Mouse (Mus musculus): Measurements from ENCODE around the gene Trmo. TPM values are rescaled to one million over a fixed set of nuclear protein-coding genes. Genes with fewer than 3 reads are reported as not detected.
A peak's percentile ranks its signal among the peaks of the same experiment; 100 is the strongest.

Gene Trmo
- total and polyA plus RNA-seq, 3 experiments = 3.5 to 4.1 TPM; not detected in 1

GRCm38 (mm10) chr4:46398839-46399238, 9.6 kb upstream of the Trmo start:
- TF ChIP-seq MAX (IDR thresholded peaks at IDR 0.05; ENCODE audit: low read length) = peak; percentile 46; the same call in 1 of the 2 replicates
- peak; percentile 14; the same call in 1 of the 2 replicates for TF ChIP-seq TCF12 (IDR thresholded peaks at IDR 0.05; ENCODE audit: low read depth, low read length)
- no peak for TF ChIP-seq BHLHE40 (IDR thresholded peaks at IDR 0.05; ENCODE audit: borderline replicate concordance, low read depth, low read length)
- TF ChIP-seq GABPA (IDR thresholded peaks at IDR 0.05; ENCODE audit: low read depth, low read length) = no peak
- no peak for TF ChIP-seq TBP (IDR thresholded peaks at IDR 0.05; ENCODE audit: low read depth, low read length)
- TF ChIP-seq POLR2AphosphoS2 (IDR thresholded peaks at IDR 0.05; ENCODE audit: low read length) = no peak
- peak; percentile 9; the same call in 1 of the 2 replicates for TF ChIP-seq ETS1 (IDR thresholded peaks at IDR 0.05; ENCODE audit: low read depth, low read length)
- no peak for TF ChIP-seq TAL1 (IDR thresholded peaks at IDR 0.05; ENCODE audit: low read length)
- TF ChIP-seq CTCF (IDR thresholded peaks at IDR 0.05 in 2 of 3, conservative IDR thresholded peaks at IDR 0.05 in 1 of 3; ENCODE audit: control insufficient read depth in 1 of 3, insufficient read depth in 1 of 3, low read depth in 2 of 3, low read length in 3 of 3, poor library complexity in 1 of 3, severe bottlenecking in 1 of 3) = no peak
- Histone ChIP-seq H3K9ac (ENCODE audit: control insufficient read depth, low read depth, low read length, poor library complexity, severe bottlenecking) (no peak overlapping the region), H3K27ac (ENCODE audit: control insufficient read depth, low read depth, low read length) (no peak overlapping the region), H3K4me3 (ENCODE audit: control insufficient read depth in 1 of 2, insufficient read depth in 1 of 2, low read depth in 2 of 2, low read length in 2 of 2) (no peak overlapping the region), H3K27me3 (ENCODE audit: control insufficient read depth in 1 of 2, insufficient read depth in 2 of 2, low read length in 2 of 2) (no peaks in the 10 kb centered on the region), H3K79me2 (ENCODE audit: control insufficient read depth, insufficient read depth, low read length, poor library complexity) (peaks cover 5% of the 10 kb centered on the region; the same call in 1 of the 2 replicates), H3K4me1 (ENCODE audit: control insufficient read depth in 1 of 2, insufficient read depth in 2 of 2, low read length in 2 of 2) (peaks cover 6 to 18% of the 10 kb centered on the region in 2 experiments), H3K9me3 (replicated peaks; ENCODE audit: insufficient read depth, low read length) (no peaks in the 10 kb centered on the region), H3K36me3 (ENCODE audit: control insufficient read depth in 1 of 2, insufficient read depth in 2 of 2, low read length in 2 of 2) (peaks cover 0 to 8% of the 10 kb centered on the region in 2 experiments)
- DNase-seq (ENCODE audit: low read depth, low spot score) = peak; percentile 35

GRCm38 (mm10) chr4:46395736-46396135, 6.5 kb upstream of the Trmo start:
- no peak for DNase-seq (ENCODE audit: low read depth, low spot score)
- H3K4me1 ChIP-seq (ENCODE audit: control insufficient read depth in 1 of 2, insufficient read depth in 2 of 2, low read length in 2 of 2) = peaks cover 6 to 11% of the 10 kb centered on the region in 2 experiments; a peak in 3 of 4 replicates
- H3K9me3 ChIP-seq (replicated peaks; ENCODE audit: insufficient read depth, low read length) = no peaks in the 10 kb centered on the region
- H3K4me3 ChIP-seq (ENCODE audit: control insufficient read depth in 1 of 2, insufficient read depth in 1 of 2, low read depth in 2 of 2, low read length in 2 of 2) = no peak overlapping the region
- H3K9ac ChIP-seq (ENCODE audit: control insufficient read depth, low read depth, low read length, poor library complexity, severe bottlenecking) = no peak overlapping the region
- TF ChIP-seq CHD2 (IDR thresholded peaks at IDR 0.05; ENCODE audit: low read length) = no peak
- no peak for TF ChIP-seq MYC (IDR thresholded peaks at IDR 0.05; ENCODE audit: low read depth, low read length)
- TF ChIP-seq JUND (IDR thresholded peaks at IDR 0.05; ENCODE audit: low read depth, low read length) = no peak
- TF ChIP-seq RAD21 (IDR thresholded peaks at IDR 0.05; ENCODE audit: low read depth, low read length) = no peak
- TF ChIP-seq ZC3H11A (IDR thresholded peaks at IDR 0.05; ENCODE audit: low read depth, low read length) = no peak
- TF ChIP-seq CHD1 (IDR thresholded peaks at IDR 0.05; ENCODE audit: low read depth, low read length) = no peak
- TF ChIP-seq EP300 (IDR thresholded peaks at IDR 0.05; ENCODE audit: low read depth in 1 of 2, low read length in 2 of 2) = no peak
- TF ChIP-seq POLR2A (IDR thresholded peaks at IDR 0.05; ENCODE audit: control insufficient read depth in 1 of 2, insufficient read depth in 1 of 2, low read depth in 1 of 2, low read length in 2 of 2, poor library complexity in 1 of 2) = no peak
- TF ChIP-seq SIN3A (IDR thresholded peaks at IDR 0.05; ENCODE audit: low read length) = no peak
- TF ChIP-seq GABPA (IDR thresholded peaks at IDR 0.05; ENCODE audit: low read depth, low read length) = no peak
- no peak for TF ChIP-seq GATA1 (IDR thresholded peaks at IDR 0.05; ENCODE audit: low read depth, low read length)
- no peak for TF ChIP-seq ETS1 (IDR thresholded peaks at IDR 0.05; ENCODE audit: low read depth, low read length)
- no peak for TF ChIP-seq MXI1 (IDR thresholded peaks at IDR 0.05; ENCODE audit: low read depth, low read length)
- TF ChIP-seq KAT2A (conservative IDR thresholded peaks at IDR 0.05; ENCODE audit: low read depth, low read length) = no peak
- no peak for TF ChIP-seq USF1 (IDR thresholded peaks at IDR 0.05; ENCODE audit: low read depth, low read length)
- TF ChIP-seq MEF2A (IDR thresholded peaks at IDR 0.05; ENCODE audit: extremely low read depth, insufficient replicate concordance, low read depth, low read length, poor library complexity, severe bottlenecking) = no peak
- no peak for TF ChIP-seq RCOR1 (IDR thresholded peaks at IDR 0.05; ENCODE audit: low read depth, low read length)
- TF ChIP-seq TBP (IDR thresholded peaks at IDR 0.05; ENCODE audit: low read depth, low read length) = no peak
- TF ChIP-seq E2F4 (IDR thresholded peaks at IDR 0.05; ENCODE audit: borderline replicate concordance, low read depth, low read length) = no peak
- TF ChIP-seq ZMIZ1 (IDR thresholded peaks at IDR 0.05; ENCODE audit: low read depth, low read length) = no peak
- H3K36me3 ChIP-seq (ENCODE audit: control insufficient read depth in 1 of 2, insufficient read depth in 2 of 2, low read length in 2 of 2) = peaks cover 0 to 2% of the 10 kb centered on the region in 2 experiments; a peak in 3 of 4 replicates
- H3K27ac ChIP-seq (ENCODE audit: control insufficient read depth, low read depth, low read length) = no peak overlapping the region
- H3K79me2 ChIP-seq (ENCODE audit: control insufficient read depth, insufficient read depth, low read length, poor library complexity) = no peaks in the 10 kb centered on the region; the same call in 1 of the 2 replicates
- H3K27me3 ChIP-seq (ENCODE audit: control insufficient read depth in 1 of 2, insufficient read depth in 2 of 2, low read length in 2 of 2) = no peaks in the 10 kb centered on the region
